Mouse (Mus musculus): ENCODE results near the gene Stk17b.

Gene Stk17b

GRCm38 (mm10) chr1:53784721-53785418, at the start of gene Stk17b:
Stk17b (minus strand) TSS chr1:53785224.
- DNase-seq (ENCODE audit: low spot score in 2 of 2) = peak; percentile 57 to 61

DNA sequence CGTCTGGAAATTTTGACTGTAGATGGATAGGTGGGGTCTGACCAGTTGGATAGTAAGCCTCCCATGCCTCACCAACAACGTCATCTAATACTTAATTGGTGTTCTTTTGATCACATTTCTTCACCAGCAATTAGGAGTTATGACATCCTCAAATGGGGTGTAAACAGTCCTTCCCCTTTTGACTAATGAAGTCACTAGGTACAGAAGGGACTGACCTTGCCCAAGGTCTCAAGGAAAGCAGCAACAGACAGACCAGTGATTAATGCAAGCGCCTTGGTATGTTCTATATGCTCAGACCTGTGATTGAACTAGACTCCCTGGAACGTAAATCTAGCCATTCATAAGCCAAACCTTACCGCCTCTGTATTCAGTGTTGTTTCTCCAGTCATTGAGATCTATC, 45.3 kb upstream of the Stk17b start:
- DNase-seq (ENCODE audit: low spot score in 2 of 2) = no peak

GRCm38 (mm10) chr1:53829089-53829488, 44.1 kb upstream of the Stk17b start:
- no peak for DNase-seq (ENCODE audit: low spot score in 2 of 2)

DNA sequence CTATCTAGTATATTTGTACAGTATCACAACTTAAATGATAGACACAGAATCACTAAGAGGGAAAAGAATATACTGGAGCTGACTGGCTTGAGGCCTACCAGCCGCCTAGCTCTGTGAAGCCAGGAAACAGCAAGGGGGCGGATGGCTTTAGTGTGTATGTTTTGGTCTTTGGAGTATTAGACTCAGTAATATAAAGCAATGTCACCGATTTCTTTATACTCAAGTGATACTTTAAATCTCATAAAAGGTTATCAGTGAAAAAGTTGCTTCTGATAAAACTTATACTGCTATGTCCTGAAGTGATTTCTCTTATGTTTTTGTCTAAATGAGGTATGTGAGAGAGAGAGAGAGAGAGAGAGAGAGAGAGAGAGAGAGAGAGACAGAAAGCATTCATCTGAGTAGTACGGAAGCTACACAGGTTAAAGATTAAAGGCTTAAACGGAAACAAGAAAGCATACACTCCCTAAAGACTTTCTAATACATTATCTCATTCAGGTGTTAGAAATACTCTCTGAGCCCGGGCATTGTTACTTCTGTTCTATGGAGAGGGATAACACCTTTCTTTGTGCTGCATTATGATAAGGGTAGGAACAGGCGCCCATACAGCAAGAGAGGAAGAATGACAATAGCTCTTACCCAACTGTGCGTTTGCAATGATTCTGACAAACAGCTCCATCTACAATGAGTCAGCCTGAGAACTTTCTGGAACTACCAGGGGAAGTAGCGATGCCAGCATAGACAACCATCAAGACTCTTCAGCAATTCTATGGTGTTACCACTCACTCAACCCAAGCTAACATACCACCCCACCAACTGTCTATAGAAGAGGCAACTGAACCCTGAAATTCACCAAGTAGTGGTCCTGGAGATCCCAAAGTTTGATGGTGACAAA, 39.7 kb upstream of the Stk17b start:
- DNase-seq (ENCODE audit: low spot score in 2 of 2) = no peak

- DNase-seq (ENCODE audit: low spot score in 2 of 2) = no peak
Measured at GRCm38 (mm10) chr1:53823687-53824445, 38.8 kb upstream of the Stk17b start.

DNA sequence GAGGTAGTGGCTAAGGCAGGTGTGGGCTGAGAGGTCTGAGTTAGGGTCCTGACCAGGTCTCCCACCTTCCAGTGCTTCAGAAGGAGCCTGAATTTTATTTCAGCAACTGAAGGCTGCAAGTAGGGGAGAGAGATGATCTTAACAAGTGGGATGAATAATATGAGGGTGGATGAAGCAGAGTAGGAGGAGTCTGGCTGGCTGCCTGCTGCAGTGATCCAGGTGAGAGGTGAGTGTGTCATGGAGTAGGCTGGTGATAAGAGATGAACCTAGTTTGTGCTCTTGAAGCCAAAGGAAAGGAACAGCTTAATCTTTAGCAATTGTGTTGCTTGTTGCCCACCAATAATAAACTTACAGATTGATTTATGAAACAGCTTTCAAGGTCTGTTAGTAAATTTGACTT, 37.0 kb upstream of the Stk17b start:
- no peak for DNase-seq (ENCODE audit: low spot score in 2 of 2)

- no peak for DNase-seq (ENCODE audit: low spot score in 2 of 2)
Measured at GRCm38 (mm10) chr1:53820041-53820632, 35.1 kb upstream of the Stk17b start.

DNA sequence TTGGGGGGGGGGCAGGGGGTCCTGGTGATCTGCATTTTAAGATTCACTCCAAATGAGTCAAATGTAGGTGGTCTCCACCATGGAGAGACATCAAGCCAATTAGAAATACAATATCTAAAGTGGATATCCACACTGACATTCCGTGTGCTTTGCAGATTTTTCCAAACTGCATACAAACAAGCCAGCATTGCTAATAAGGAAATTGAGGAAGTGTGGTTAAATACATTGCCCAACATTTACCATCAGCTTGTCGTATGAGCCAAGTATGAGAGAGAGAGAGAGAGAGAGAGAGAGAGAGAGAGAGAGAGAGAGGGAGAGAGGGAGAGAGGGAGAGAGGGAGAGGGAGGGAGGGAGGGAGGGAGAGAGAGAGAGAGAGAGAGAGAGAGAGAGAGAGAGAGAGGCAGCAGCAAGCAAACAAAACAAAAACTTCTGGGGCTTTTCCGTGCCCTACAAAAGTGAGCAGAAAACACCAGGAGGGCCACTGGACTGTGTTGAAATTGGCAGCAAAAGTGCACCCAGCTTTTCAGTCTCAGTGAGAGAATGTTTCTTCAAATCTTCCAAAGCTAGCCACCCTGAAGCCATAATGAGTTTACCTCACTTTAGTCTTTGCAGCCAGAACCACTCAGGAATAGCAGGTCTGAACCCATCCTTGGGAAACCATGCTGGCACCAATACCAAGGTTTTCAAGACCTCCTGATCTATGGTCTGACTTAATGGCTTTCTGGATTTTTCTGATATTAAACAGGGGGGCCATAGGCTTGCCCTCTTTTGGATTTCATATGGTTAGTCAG, 33.2 kb upstream of the Stk17b start:
- no peak for DNase-seq (ENCODE audit: low spot score in 2 of 2)

GRCm38 (mm10) chr1:53816353-53816752, 31.3 kb upstream of the Stk17b start:
- no peak for DNase-seq (ENCODE audit: low spot score in 2 of 2)

DNA sequence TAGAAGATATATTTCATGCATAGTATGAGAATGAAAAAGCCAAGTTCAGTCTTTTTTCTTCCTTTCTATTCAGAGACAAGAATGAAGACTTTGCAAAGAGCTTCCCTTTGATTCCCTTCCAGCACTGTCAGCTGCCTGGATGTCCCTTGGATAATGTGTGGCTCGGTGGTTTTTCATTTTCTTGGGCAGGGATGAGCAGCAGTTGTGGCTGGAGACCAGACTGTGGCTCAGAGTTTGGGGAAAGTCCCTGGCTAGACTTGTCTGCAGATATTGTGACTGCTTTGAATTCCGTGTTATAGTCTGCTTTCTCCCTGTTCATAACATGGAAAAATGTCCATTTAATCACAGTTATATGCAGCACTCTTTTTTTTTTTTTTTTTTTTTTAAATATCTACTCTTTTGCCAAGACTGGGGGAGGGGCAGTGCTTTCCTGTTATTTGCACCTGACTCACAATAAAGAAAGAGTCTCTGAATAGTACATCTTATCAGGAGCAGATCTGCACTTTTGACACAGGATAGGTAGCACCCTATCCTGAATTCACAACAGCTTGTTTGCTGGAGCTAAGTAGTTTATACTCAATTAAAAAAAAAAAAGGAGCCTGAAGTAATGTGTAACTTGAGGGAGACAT, 29.2 kb upstream of the Stk17b start:
- no peak for DNase-seq (ENCODE audit: low spot score in 2 of 2)

- no peak for DNase-seq (ENCODE audit: low spot score in 2 of 2)
Measured at GRCm38 (mm10) chr1:53811919-53812318, 26.9 kb upstream of the Stk17b start.

- DNase-seq (ENCODE audit: low spot score in 2 of 2) = no peak
Measured at GRCm38 (mm10) chr1:53808229-53808628, 23.2 kb upstream of the Stk17b start.

- no peak for DNase-seq (ENCODE audit: low spot score in 2 of 2)
Measured at GRCm38 (mm10) chr1:53797811-53798210, 12.8 kb upstream of the Stk17b start.

- DNase-seq (ENCODE audit: low spot score in 2 of 2) = no peak
Measured at GRCm38 (mm10) chr1:53797074-53797473, 12.1 kb upstream of the Stk17b start.

GRCm38 (mm10) chr1:53796271-53796670, 11.2 kb upstream of the Stk17b start:
- DNase-seq (ENCODE audit: low spot score in 2 of 2) = no peak

- no peak for DNase-seq (ENCODE audit: low spot score in 2 of 2)
Measured at GRCm38 (mm10) chr1:53795591-53795990, 10.6 kb upstream of the Stk17b start.

GRCm38 (mm10) chr1:53795081-53795480, 10.1 kb upstream of the Stk17b start:
- no peak for DNase-seq (ENCODE audit: low spot score in 2 of 2)

GRCm38 (mm10) chr1:53794279-53794678, 9.3 kb upstream of the Stk17b start:
- no peak for DNase-seq (ENCODE audit: low spot score in 2 of 2)

- no peak for DNase-seq (ENCODE audit: low spot score in 2 of 2)
Measured at GRCm38 (mm10) chr1:53791343-53791742, 6.3 kb upstream of the Stk17b start.

DNA sequence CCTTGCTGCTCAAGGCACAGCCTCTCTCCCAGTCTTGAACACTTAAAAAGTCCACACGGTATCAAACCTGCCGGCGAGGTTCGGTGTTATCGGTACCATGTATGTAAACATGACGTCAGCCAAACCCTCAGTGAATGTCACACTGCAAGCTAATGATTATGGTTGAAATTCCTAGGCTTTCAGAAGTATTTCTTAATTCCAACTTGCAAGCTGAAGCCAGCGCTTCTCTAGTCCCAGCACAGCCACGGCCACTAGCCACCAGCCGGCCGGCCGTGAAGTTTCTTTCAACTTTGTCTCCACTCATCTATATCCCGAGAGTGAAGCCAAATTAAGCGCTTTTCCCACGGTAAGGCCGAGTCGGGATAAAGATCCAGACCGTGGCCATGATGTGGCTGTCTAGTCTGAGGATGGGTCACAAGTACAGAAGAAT, 718 bp downstream of the Stk17b start:
- DNase-seq (ENCODE audit: low spot score in 2 of 2) = peak in 1 of 2 experiments; percentile 5

DNA sequence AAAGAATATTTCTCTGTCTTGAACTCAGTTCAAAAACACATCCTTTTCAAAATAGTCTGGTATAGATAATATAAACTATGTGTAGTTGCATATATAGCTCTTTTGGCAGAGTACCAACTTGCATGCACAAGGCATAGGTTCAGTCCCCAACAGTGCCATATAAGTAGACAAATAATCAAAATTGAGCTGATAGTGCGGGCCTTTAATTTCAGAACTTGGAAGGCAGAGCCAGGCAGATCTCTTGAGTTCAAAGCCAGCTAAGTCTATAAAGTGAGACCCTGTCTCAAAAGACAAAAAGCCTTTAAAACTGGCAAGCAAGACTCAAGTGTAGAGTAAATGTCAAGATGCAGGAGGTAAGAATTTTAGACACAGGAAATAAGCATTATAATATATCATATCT, 2.1 kb downstream of the Stk17b start:
- DNase-seq (ENCODE audit: low spot score in 2 of 2) = no peak
